Mouse (Mus musculus) c-Kit-positive CD71-negative TER-119-negative erythroid progenitor cells, embryonic 14.5 days (primary cell): ENCODE measurements around the gene Osgepl1.
"Not testable (repeated sequence)": the region's sequence is repeated elsewhere in the genome, so short reads cannot be mapped to it uniquely, and the experiment has no call there.

Experiments used
- DNase-seq: peaks from one replicate; pipeline ENCODE4 v3.0.0-alpha.2; 2013; ENCODE audit warnings: low read depth

Osgepl1 gene

GRCm38 (mm10) chr1:53312989-53313967, at the start of gene Osgepl1:
TSS of gene Osgepl1 (plus strand) at chr1:53313624.
- peak; percentile 62 for DNase-seq

GRCm38 (mm10) chr1:53264958-53265612, 48.3 kb upstream of the Osgepl1 start:
- not testable (repeated sequence) for DNase-seq

GRCm38 (mm10) chr1:53269901-53270300, 43.5 kb upstream of the Osgepl1 start:
- DNase-seq = no peak

GRCm38 (mm10) chr1:53272646-53273045, 40.8 kb upstream of the Osgepl1 start:
- no peak for DNase-seq

GRCm38 (mm10) chr1:53291197-53291596, 22.2 kb upstream of the Osgepl1 start:
- DNase-seq = no peak

GRCm38 (mm10) chr1:53296581-53297383, 16.6 kb upstream of the Osgepl1 start, which contains the start of the genes Pms1, Ormdl1 and Gm28778:
TSS of gene Pms1 (minus strand) at chr1:53297018.
TSS of gene Ormdl1 (plus strand) at chr1:53297095.
TSS of gene Gm28778 (plus strand) at chr1:53297111.
- peak; percentile 75 for DNase-seq

GRCm38 (mm10) chr1:53300506-53300905, 12.9 kb upstream of the Osgepl1 start:
- DNase-seq = no peak

- no peak for DNase-seq
Observed at GRCm38 (mm10) chr1:53321662-53322344, 8.4 kb downstream of the Osgepl1 start.

GRCm38 (mm10) chr1:53323254-53323653, 9.8 kb downstream of the Osgepl1 start:
- no peak for DNase-seq

- DNase-seq = no peak
Observed at GRCm38 (mm10) chr1:53324277-53324676, 10.9 kb downstream of the Osgepl1 start.

GRCm38 (mm10) chr1:53324827-53325494, 11.5 kb downstream of the Osgepl1 start:
- no peak for DNase-seq

- DNase-seq = not testable (repeated sequence)
Observed at GRCm38 (mm10) chr1:53333527-53333926, 20.1 kb downstream of the Osgepl1 start.

- DNase-seq = no peak
Observed at GRCm38 (mm10) chr1:53335465-53335864, 22.0 kb downstream of the Osgepl1 start.

- DNase-seq = not testable (repeated sequence)
Observed at GRCm38 (mm10) chr1:53337403-53337802, 24.0 kb downstream of the Osgepl1 start.

- DNase-seq = no peak
Observed at GRCm38 (mm10) chr1:53341071-53341470, 27.6 kb downstream of the Osgepl1 start.

GRCm38 (mm10) chr1:53352327-53353261, 39.2 kb downstream of the Osgepl1 start, which contains the start of the genes Asdurf, Gm28551 and Asnsd1:
TSS of gene Asdurf (minus strand) at chr1:53352619.
TSS of gene Gm28551 (minus strand) at chr1:53352667.
TSS of gene Asnsd1 (minus strand) at chr1:53352752.
- peak; percentile 92 for DNase-seq

GRCm38 (mm10) chr1:53358988-53359387, 45.6 kb downstream of the Osgepl1 start:
- no peak for DNase-seq
